Mouse (Mus musculus): ENCODE results near the gene Crip1. TPM values are rescaled to one million over a fixed set of nuclear protein-coding genes. Genes with fewer than 3 reads are reported as not detected.
"Not testable (repeated sequence)": the region's sequence is repeated elsewhere in the genome, so short reads cannot be mapped to it uniquely, and the experiment has no call there.

The Crip1 gene
- polyA plus RNA-seq, 1 experiment from 2014 or later: 30.6 TPM

DNA sequence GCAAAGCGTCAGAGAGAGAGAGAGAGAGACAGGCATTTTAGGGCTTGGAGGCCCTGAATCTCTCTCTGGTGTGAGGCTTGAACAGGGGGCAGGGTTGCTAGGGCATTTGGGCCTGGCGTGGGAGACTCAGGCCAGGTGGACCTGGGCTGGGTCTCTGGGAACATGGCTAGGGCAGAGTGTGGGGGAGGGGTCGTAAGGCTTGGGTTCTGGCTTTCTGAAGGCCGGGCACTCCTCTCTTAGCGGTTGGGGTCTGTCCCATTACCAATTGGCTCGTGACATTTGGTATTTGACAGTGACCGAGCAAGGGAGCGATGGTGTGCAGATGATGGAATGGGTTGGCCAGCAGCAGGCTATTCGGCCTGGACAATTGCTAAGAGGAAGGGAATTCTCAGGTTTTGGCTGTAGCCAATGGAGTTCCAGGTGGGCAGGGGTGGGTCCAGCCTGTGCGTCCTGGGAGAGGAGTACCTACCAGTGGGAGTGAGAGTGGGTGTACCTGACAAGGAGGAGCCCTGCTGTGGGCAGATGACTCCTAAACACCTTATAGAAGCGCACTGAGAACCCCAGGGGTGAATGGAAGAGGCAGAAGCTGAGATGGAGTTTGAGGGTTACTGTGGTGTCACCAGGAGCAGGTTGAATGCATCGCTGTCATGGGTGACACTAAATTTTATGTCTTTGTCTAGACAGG lies 40.4 kb downstream of the Crip1 start:
- H3K9me3 ChIP-seq (ENCODE audit: control insufficient read depth, low read length): no peaks in the 10 kb centered on the region
- peaks cover 22% of the 10 kb centered on the region for H3K36me3 ChIP-seq (ENCODE audit: control insufficient read depth, insufficient read depth)
- H3K9ac ChIP-seq (replicated peaks; ENCODE audit: low read depth, low read length): peak overlapping the region; percentile 87
- ATAC-seq: peak; percentile 3; the same call in 1 of the 2 replicates
- no peaks in the 10 kb centered on the region for H3K27me3 ChIP-seq (replicated peaks; ENCODE audit: control insufficient read depth, insufficient read depth, low read length)
- 32% methylated on average over 12 of the region's 12 CpGs for WGBS
- H3K4me2 ChIP-seq (ENCODE audit: low read length): peak overlapping the region; percentile 93
- peak overlapping the region; percentile 84 for H3K4me3 ChIP-seq (replicated peaks; ENCODE audit: low read length)
- peak overlapping the region; percentile 37; the same call in 1 of the 2 replicates for H3K27ac ChIP-seq (ENCODE audit: low read length)
- peaks cover 28% of the 10 kb centered on the region for H3K4me1 ChIP-seq (replicated peaks; ENCODE audit: control insufficient read depth, insufficient read depth, low read length)

GRCm38 (mm10) chr12:113187011-113187375 lies 40.9 kb downstream of the Crip1 start:
- Histone ChIP-seq H3K4me1 (replicated peaks; ENCODE audit: control insufficient read depth, insufficient read depth, low read length) (peaks cover 28% of the 10 kb centered on the region), H3K27ac (ENCODE audit: low read length) (no peak overlapping the region), H3K4me2 (ENCODE audit: low read length) (peak overlapping the region; percentile 93), H3K9ac (replicated peaks; ENCODE audit: low read depth, low read length) (peak overlapping the region; percentile 87), H3K4me3 (replicated peaks; ENCODE audit: low read length) (peak overlapping the region; percentile 84), H3K36me3 (ENCODE audit: control insufficient read depth, insufficient read depth) (peaks cover 22% of the 10 kb centered on the region), H3K9me3 (ENCODE audit: control insufficient read depth, low read length) (no peaks in the 10 kb centered on the region), H3K27me3 (replicated peaks; ENCODE audit: control insufficient read depth, insufficient read depth, low read length) (no peaks in the 10 kb centered on the region)
- WGBS: 46% methylated on average over 4 of the region's 4 CpGs
- no peak for ATAC-seq

GRCm38 (mm10) chr12:113187584-113188295 lies 41.6 kb downstream of the Crip1 start:
- no peaks in the 10 kb centered on the region for H3K27me3 ChIP-seq (replicated peaks; ENCODE audit: control insufficient read depth, insufficient read depth, low read length)
- peak; percentile 60 for ATAC-seq
- H3K4me2 ChIP-seq (ENCODE audit: low read length): peak overlapping the region; percentile 93
- H3K36me3 ChIP-seq (ENCODE audit: control insufficient read depth, insufficient read depth): peaks cover 22% of the 10 kb centered on the region
- peak overlapping the region; percentile 84 for H3K4me3 ChIP-seq (replicated peaks; ENCODE audit: low read length)
- no peaks in the 10 kb centered on the region for H3K9me3 ChIP-seq (ENCODE audit: control insufficient read depth, low read length)
- no peak overlapping the region for H3K27ac ChIP-seq (ENCODE audit: low read length)
- peak overlapping the region; percentile 60 for H3K9ac ChIP-seq (replicated peaks; ENCODE audit: low read depth, low read length)
- peaks cover 28% of the 10 kb centered on the region for H3K4me1 ChIP-seq (replicated peaks; ENCODE audit: control insufficient read depth, insufficient read depth, low read length)
- 4% methylated on average over 55 of the region's 56 CpGs for WGBS

DNA sequence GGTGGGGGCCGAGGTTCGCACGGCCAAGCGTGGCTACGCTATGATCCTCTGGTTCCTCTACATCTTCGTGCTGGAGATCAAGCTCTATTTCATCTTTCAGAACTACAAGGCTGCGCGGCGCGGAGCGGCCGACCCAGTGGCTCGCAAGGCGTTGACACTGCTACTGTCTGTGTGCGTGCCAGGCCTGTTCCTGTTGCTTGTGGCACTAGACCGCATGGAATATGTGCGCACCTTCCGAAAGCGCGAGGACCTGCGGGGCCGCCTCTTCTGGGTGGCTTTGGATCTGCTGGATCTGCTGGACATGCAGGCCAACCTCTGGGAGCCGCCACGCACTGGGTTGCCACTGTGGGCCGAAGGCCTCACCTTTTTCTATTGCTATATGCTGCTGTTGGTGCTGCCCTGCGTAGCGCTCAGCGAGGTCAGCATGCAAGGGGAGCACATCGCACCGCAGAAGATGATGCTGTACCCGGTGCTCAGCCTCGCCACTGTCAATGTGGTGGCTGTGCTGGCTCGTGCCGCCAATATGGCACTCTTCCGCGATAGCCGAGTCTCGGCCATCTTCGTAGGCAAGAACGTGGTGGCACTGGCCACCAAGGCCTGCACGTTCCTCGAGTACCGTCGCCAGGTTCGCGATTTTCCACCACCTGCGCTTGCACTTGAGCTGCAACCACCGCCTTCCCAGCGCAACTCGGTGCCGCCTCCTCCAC lies 42.4 kb downstream of the Crip1 start:
- H3K27ac ChIP-seq (ENCODE audit: low read length): no peak overlapping the region
- peak overlapping the region; percentile 84 for H3K4me3 ChIP-seq (replicated peaks; ENCODE audit: low read length)
- peaks cover 22% of the 10 kb centered on the region for H3K36me3 ChIP-seq (ENCODE audit: control insufficient read depth, insufficient read depth)
- no peak for ATAC-seq
- WGBS: 92% methylated on average over 51 of the region's 51 CpGs
- peaks cover 28% of the 10 kb centered on the region for H3K4me1 ChIP-seq (replicated peaks; ENCODE audit: control insufficient read depth, insufficient read depth, low read length)
- no peaks in the 10 kb centered on the region for H3K9me3 ChIP-seq (ENCODE audit: control insufficient read depth, low read length)
- H3K27me3 ChIP-seq (replicated peaks; ENCODE audit: control insufficient read depth, insufficient read depth, low read length): no peaks in the 10 kb centered on the region
- peak overlapping the region; percentile 93 for H3K4me2 ChIP-seq (ENCODE audit: low read length)
- H3K9ac ChIP-seq (replicated peaks; ENCODE audit: low read depth, low read length): no peak overlapping the region

GRCm38 (mm10) chr12:113193423-113193822 lies 47.3 kb downstream of the Crip1 start:
- H3K9me3 ChIP-seq (ENCODE audit: control insufficient read depth, low read length): 0 out of 2 replicates have a peak, but pooled peaks cover 2% of the 10 kb centered on the region
- no peak overlapping the region for H3K4me2 ChIP-seq (ENCODE audit: low read length)
- H3K27ac ChIP-seq (ENCODE audit: low read length): no peak overlapping the region
- ATAC-seq: no peak
- H3K27me3 ChIP-seq (replicated peaks; ENCODE audit: control insufficient read depth, insufficient read depth, low read length): no peaks in the 10 kb centered on the region
- no peak overlapping the region for H3K9ac ChIP-seq (replicated peaks; ENCODE audit: low read depth, low read length)
- H3K36me3 ChIP-seq (ENCODE audit: control insufficient read depth, insufficient read depth): peaks cover 19% of the 10 kb centered on the region
- no peak overlapping the region for H3K4me3 ChIP-seq (replicated peaks; ENCODE audit: low read length)
- H3K4me1 ChIP-seq (replicated peaks; ENCODE audit: control insufficient read depth, insufficient read depth, low read length): no peaks in the 10 kb centered on the region; the same call in 1 of the 2 replicates
- WGBS: 82% methylated on average over 2 of the region's 2 CpGs

DNA sequence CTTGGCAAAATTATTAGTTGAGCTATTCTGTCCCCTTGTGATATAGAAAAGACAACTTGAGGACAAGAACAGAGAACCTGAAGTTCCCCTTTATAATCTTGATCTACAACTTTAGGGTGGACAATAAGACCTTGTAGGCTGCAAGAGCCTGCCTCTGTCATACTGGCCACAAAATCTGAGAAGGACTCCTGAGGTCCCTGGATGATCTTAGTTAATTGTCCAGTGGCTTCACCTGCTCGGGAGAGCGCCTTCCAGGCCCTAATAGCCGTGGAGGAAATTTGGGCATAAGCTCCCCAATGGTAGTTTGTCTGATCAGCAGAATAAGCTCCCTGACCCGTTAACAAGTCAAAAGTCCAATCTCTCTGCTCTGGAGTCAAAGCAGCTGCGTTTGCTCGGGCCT lies 53.0 kb downstream of the Crip1 start:
- not testable (repeated sequence) for H3K4me3 ChIP-seq (replicated peaks; ENCODE audit: low read length); H3K27me3 ChIP-seq (replicated peaks; ENCODE audit: control insufficient read depth, insufficient read depth, low read length); H3K9me3 ChIP-seq (ENCODE audit: control insufficient read depth, low read length); H3K27ac ChIP-seq (ENCODE audit: low read length); H3K9ac ChIP-seq (replicated peaks; ENCODE audit: low read depth, low read length); H3K4me1 ChIP-seq (replicated peaks; ENCODE audit: control insufficient read depth, insufficient read depth, low read length); H3K4me2 ChIP-seq (ENCODE audit: low read length); ATAC-seq; H3K36me3 ChIP-seq (ENCODE audit: control insufficient read depth, insufficient read depth)
- WGBS: 98% methylated on average over 3 of the region's 6 CpGs

DNA sequence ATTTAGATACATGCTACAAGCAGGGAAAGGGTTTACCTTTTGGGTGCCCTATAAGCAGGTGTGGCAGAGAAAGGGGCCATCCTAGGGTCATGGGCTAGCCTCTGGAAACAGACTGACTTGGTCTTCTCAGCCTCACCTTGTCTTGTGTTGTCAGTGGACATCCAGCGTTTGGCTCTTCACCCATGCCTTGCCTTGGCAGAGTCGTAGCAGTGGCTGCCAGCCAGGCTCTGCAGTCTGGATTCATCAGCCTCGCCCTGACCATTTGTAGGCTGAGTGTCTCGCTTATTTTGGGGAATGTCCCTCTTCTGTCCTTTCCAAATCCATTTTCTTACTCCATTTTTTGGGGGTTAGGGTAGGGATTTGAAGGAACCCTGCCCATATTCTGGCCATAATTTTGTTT lies 55.2 kb downstream of the Crip1 start:
- Histone ChIP-seq H3K36me3 (ENCODE audit: control insufficient read depth, insufficient read depth) (no peaks in the 10 kb centered on the region), H3K9me3 (ENCODE audit: control insufficient read depth, low read length) (no peaks in the 10 kb centered on the region), H3K9ac (replicated peaks; ENCODE audit: low read depth, low read length) (no peak overlapping the region), H3K27me3 (replicated peaks; ENCODE audit: control insufficient read depth, insufficient read depth, low read length) (no peaks in the 10 kb centered on the region), H3K4me1 (replicated peaks; ENCODE audit: control insufficient read depth, insufficient read depth, low read length) (no peaks in the 10 kb centered on the region), H3K4me2 (ENCODE audit: low read length) (no peak overlapping the region), H3K27ac (ENCODE audit: low read length) (no peak overlapping the region), H3K4me3 (replicated peaks; ENCODE audit: low read length) (no peak overlapping the region)
- ATAC-seq: no peak
- WGBS: 84% methylated on average over 4 of the region's 4 CpGs

DNA sequence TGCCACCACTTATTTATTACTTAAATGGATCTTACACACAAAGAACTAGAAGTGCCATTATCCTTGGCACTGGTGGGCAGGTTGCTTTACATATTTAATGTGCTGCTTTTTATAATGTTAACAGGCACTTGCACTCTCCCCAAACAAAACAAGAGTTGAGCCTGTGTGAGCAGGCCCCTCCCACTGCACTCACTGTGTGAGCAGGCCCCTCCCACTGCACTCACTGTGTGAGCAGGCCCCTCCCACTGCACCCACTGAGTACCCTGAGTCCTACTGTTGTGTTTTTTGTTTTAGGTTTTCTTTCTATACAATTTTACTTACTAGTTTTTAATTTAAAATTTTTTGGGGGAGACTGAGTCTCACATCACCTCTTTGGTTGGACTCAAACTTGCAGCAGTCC lies 55.9 kb downstream of the Crip1 start:
- Histone ChIP-seq H3K4me2 (ENCODE audit: low read length) (no peak overlapping the region), H3K4me3 (replicated peaks; ENCODE audit: low read length) (no peak overlapping the region)

More for the DNA sequence above, 55.9 kb downstream of the Crip1 start:
- Histone ChIP-seq H3K9me3 (ENCODE audit: control insufficient read depth, low read length) (no peaks in the 10 kb centered on the region), H3K27me3 (replicated peaks; ENCODE audit: control insufficient read depth, insufficient read depth, low read length) (no peaks in the 10 kb centered on the region), H3K27ac (ENCODE audit: low read length) (no peak overlapping the region), H3K9ac (replicated peaks; ENCODE audit: low read depth, low read length) (no peak overlapping the region), H3K4me1 (replicated peaks; ENCODE audit: control insufficient read depth, insufficient read depth, low read length) (no peaks in the 10 kb centered on the region), H3K36me3 (ENCODE audit: control insufficient read depth, insufficient read depth) (no peaks in the 10 kb centered on the region)
- no peak for ATAC-seq

All from forebrain, embryonic 16.5 days (tissue).